Mouse (Mus musculus): ENCODE results near the gene C87414. TPM values are rescaled to one million over a fixed set of nuclear protein-coding genes. Genes with fewer than 3 reads are reported as not detected.
"Not testable (repeated sequence)": the region's sequence is repeated elsewhere in the genome, so short reads cannot be mapped to it uniquely, and the experiment has no call there.

Gene C87414
- total RNA-seq (2015; ENCODE audit: low replicate concordance) (not detected in 2 replicates), total RNA-seq (2017; ENCODE audit: low replicate concordance) (not detected in 2 replicates)

GRCm38 (mm10) chr5:93671451-93671850 lies at the start of gene C87414:
Gene C87414, minus strand, starts transcription at chr5:93671551.
- not testable (repeated sequence) for ATAC-seq (replicated peaks; ENCODE audit: low FRiP score, poor library complexity, severe bottlenecking)

- ATAC-seq (replicated peaks; ENCODE audit: low FRiP score, poor library complexity, severe bottlenecking) = not testable (repeated sequence)
Observed at GRCm38 (mm10) chr5:93684661-93685060, 13.3 kb upstream of the C87414 start.

Other genes starting within 250 kb of the C87414 start
- gene Gm16427, start 131.4 kb downstream of the C87414 start, total RNA-seq (2015; ENCODE audit: low replicate concordance) = not detected in 2 replicates
- not detected in 2 replicates for gene Gm16427, start 131.4 kb downstream of the C87414 start, total RNA-seq (2017; ENCODE audit: low replicate concordance)
- not detected in 2 replicates for gene Gm7792, start 172.2 kb upstream of the C87414 start, total RNA-seq (2015; ENCODE audit: low replicate concordance)
- not detected in 2 replicates for gene Gm7792, start 172.2 kb upstream of the C87414 start, total RNA-seq (2017; ENCODE audit: low replicate concordance)